Mouse (Mus musculus) midbrain, embryonic 12.5 days (tissue): ENCODE results near the gene Myl6. TPM values are rescaled to one million over a fixed set of nuclear protein-coding genes. Genes with fewer than 3 reads are reported as not detected.

Experiments used
- ATAC-seq: fragments of 200-750 bp; cut with Nextera tagmentation; 2 replicates; pipeline ENCODE4 v1.8.0; 2017; ENCODE audit warnings: low read depth, moderate TSS enrichment, moderate library complexity; ENCODE audit not compliant: low FRiP score
- H3K27ac ChIP-seq: fragments of 300-500 bp; sonication (generic); replicated peaks from 2 replicates; pipeline ENCODE4 v1.5.1; 2016; ENCODE audit warnings: mild to moderate bottlenecking
- H3K27me3 ChIP-seq: fragments of 300-500 bp; sonication (generic); 2 replicates; pipeline ENCODE4 v1.6.1; 2016; ENCODE audit warnings: mild to moderate bottlenecking
- H3K36me3 ChIP-seq: fragments of 300-500 bp; sonication (generic); 2 replicates; pipeline ENCODE4 v1.6.1; 2016
- H3K4me1 ChIP-seq: fragments of 300-500 bp; sonication (generic); 2 replicates; pipeline ENCODE4 v1.6.1; 2016
- H3K4me2 ChIP-seq: fragments of 300-500 bp; sonication (generic); replicated peaks from 2 replicates; pipeline ENCODE4 v1.6.1; 2016; ENCODE audit warnings: mild to moderate bottlenecking, moderate library complexity
- H3K4me3 ChIP-seq: fragments of 300-500 bp; sonication (generic); 2 replicates; pipeline ENCODE4 v1.5.1; 2016; ENCODE audit warnings: mild to moderate bottlenecking
- H3K9ac ChIP-seq: fragments of 300-500 bp; sonication (generic); replicated peaks from 2 replicates; pipeline ENCODE4 v1.6.1; 2016; ENCODE audit warnings: mild to moderate bottlenecking, moderate library complexity
- H3K9me3 ChIP-seq: fragments of 300-500 bp; sonication (generic); 2 replicates; pipeline ENCODE4 v1.6.1; 2016; ENCODE audit warnings: mild to moderate bottlenecking
- WGBS: fragments of 180-500 bp; shearing (Covaris S2); methylation state at CpG from one replicate; pipeline ENCODE4 v1.1.7; 2016; 5-methylcytosine and 5-hydroxymethylcytosine counted together
- polyA plus RNA-seq: library from polyadenylated mRNA; unstranded; fragments of >200 nt; fragmentation: Nextera tagmentation; extraction: Ambion mirVana; gene quantifications from 2 replicates; pipeline ENCODE4 v1.2.1, GENCODE M21; 2016

Myl6 gene
- 747 and 793 TPM in 2 replicates for polyA plus RNA-seq

- under 1% methylated on average over 45 of the region's 45 CpGs for WGBS
- peak; percentile 92 for ATAC-seq
- Histone ChIP-seq H3K36me3 (peaks cover 31% of the 10 kb centered on the region), H3K9me3 (no peaks in the 10 kb centered on the region), H3K4me3 (peak within 1 kb of the TSS; percentile 67), H3K4me1 (peaks cover 42% of the 10 kb centered on the region), H3K27ac (peak within 1 kb of the TSS; percentile 91), H3K27me3 (peaks cover 10% of the 10 kb centered on the region; the same call in 1 of the 2 replicates), H3K9ac (peak within 1 kb of the TSS; percentile 84), H3K4me2 (peak within 1 kb of the TSS; percentile 82)
Measured at GRCm38 (mm10) chr10:128493695-128494666, at the start of gene Myl6. Myl6 (minus strand) TSS chr10:128494145.

- Histone ChIP-seq H3K9me3 (no peaks in the 10 kb centered on the region), H3K4me3 (no peak overlapping the region), H3K36me3 (peaks cover 45% of the 10 kb centered on the region), H3K4me1 (peaks cover 21% of the 10 kb centered on the region), H3K9ac (no peak overlapping the region), H3K4me2 (no peak overlapping the region), H3K27me3 (no peaks in the 10 kb centered on the region), H3K27ac (no peak overlapping the region)
- ATAC-seq = no peak
- 77% methylated on average over 2 of the region's 2 CpGs for WGBS
Measured at GRCm38 (mm10) chr10:128543100-128543499, 49.2 kb upstream of the Myl6 start.

- no peak overlapping the region for H3K9ac ChIP-seq
- no peaks in the 10 kb centered on the region for H3K27me3 ChIP-seq
- H3K4me3 ChIP-seq = no peak overlapping the region
- WGBS = 88% methylated on average over 1 of the region's 1 CpGs
- no peak overlapping the region for H3K27ac ChIP-seq
- ATAC-seq = no peak
- peaks cover 23% of the 10 kb centered on the region for H3K36me3 ChIP-seq
- H3K4me1 ChIP-seq = 0 out of 2 replicates have a peak, but pooled peaks cover 5% of the 10 kb centered on the region
- H3K9me3 ChIP-seq = no peaks in the 10 kb centered on the region
- H3K4me2 ChIP-seq = no peak overlapping the region
Measured at GRCm38 (mm10) chr10:128538340-128538870, 44.5 kb upstream of the Myl6 start.

- peak; percentile 89 for ATAC-seq
- WGBS = 16% methylated on average over 18 of the region's 18 CpGs
Measured at GRCm38 (mm10) chr10:128536266-128536940, 42.5 kb upstream of the Myl6 start.

GRCm38 (mm10) chr10:128535624-128536265 lies 41.8 kb upstream of the Myl6 start:
- H3K4me1 ChIP-seq = no peaks in the 10 kb centered on the region
- H3K4me3 ChIP-seq = peak overlapping the region; percentile 10; the same call in 1 of the 2 replicates
- no peak overlapping the region for H3K27ac ChIP-seq
- H3K36me3 ChIP-seq = no peaks in the 10 kb centered on the region
- WGBS = 76% methylated on average over 4 of the region's 4 CpGs
- H3K9ac ChIP-seq = no peak overlapping the region; the same call in 1 of the 2 replicates
- peak overlapping the region; percentile 42 for H3K4me2 ChIP-seq
- H3K27me3 ChIP-seq = no peaks in the 10 kb centered on the region
- no peaks in the 10 kb centered on the region for H3K9me3 ChIP-seq
- ATAC-seq = no peak

More at GRCm38 (mm10) chr10:128536266-128536940, 42.5 kb upstream of the Myl6 start:
- H3K27ac ChIP-seq = no peak overlapping the region
- peak overlapping the region; percentile 42 for H3K4me2 ChIP-seq
- peak overlapping the region; percentile 10; the same call in 1 of the 2 replicates for H3K4me3 ChIP-seq
- no peaks in the 10 kb centered on the region for H3K4me1 ChIP-seq
- H3K36me3 ChIP-seq = peaks cover 6% of the 10 kb centered on the region; the same call in 1 of the 2 replicates
- no peaks in the 10 kb centered on the region for H3K27me3 ChIP-seq
- H3K9me3 ChIP-seq = no peaks in the 10 kb centered on the region
- H3K9ac ChIP-seq = no peak overlapping the region; the same call in 1 of the 2 replicates

GRCm38 (mm10) chr10:128535206-128535605 lies 41.3 kb upstream of the Myl6 start:
- Histone ChIP-seq H3K9me3 (no peaks in the 10 kb centered on the region), H3K9ac (no peak overlapping the region), H3K27ac (no peak overlapping the region), H3K4me1 (no peaks in the 10 kb centered on the region), H3K36me3 (no peaks in the 10 kb centered on the region), H3K27me3 (no peaks in the 10 kb centered on the region), H3K4me3 (no peak overlapping the region), H3K4me2 (no peak overlapping the region)
- no peak for ATAC-seq
- 75% methylated on average over 2 of the region's 2 CpGs for WGBS

- Histone ChIP-seq H3K36me3 (no peaks in the 10 kb centered on the region), H3K9me3 (no peaks in the 10 kb centered on the region), H3K4me3 (peak overlapping the region; percentile 55), H3K4me2 (peak overlapping the region; percentile 87), H3K27me3 (peaks cover 52% of the 10 kb centered on the region), H3K9ac (no peak overlapping the region; the same call in 1 of the 2 replicates), H3K4me1 (peaks cover 18% of the 10 kb centered on the region; the same call in 1 of the 2 replicates), H3K27ac (no peak overlapping the region)
- 32% methylated on average over 28 of the region's 28 CpGs for WGBS
- no peak for ATAC-seq
Measured at GRCm38 (mm10) chr10:128526366-128527356, 32.7 kb upstream of the Myl6 start.

GRCm38 (mm10) chr10:128525671-128526308 lies 31.8 kb upstream of the Myl6 start, which contains the start of gene Esyt1:
Esyt1 (minus strand) TSS chr10:128525871.
- H3K27me3 ChIP-seq = peaks cover 52% of the 10 kb centered on the region

GRCm38 (mm10) chr10:128524732-128525662 lies 31.1 kb upstream of the Myl6 start:
- Histone ChIP-seq H3K4me2 (peak overlapping the region; percentile 87), H3K36me3 (no peaks in the 10 kb centered on the region), H3K4me3 (peak overlapping the region; percentile 55), H3K27ac (peak overlapping the region; percentile 60), H3K4me1 (peaks cover 18% of the 10 kb centered on the region; the same call in 1 of the 2 replicates), H3K27me3 (peaks cover 52% of the 10 kb centered on the region), H3K9me3 (no peaks in the 10 kb centered on the region), H3K9ac (peak overlapping the region; percentile 63)
- ATAC-seq = peak; percentile 57
- under 1% methylated on average over 58 of the region's 58 CpGs for WGBS

More at GRCm38 (mm10) chr10:128525671-128526308, 31.8 kb upstream of the Myl6 start, which contains the start of gene Esyt1:
- peak; percentile 95 for ATAC-seq
- under 1% methylated on average over 37 of the region's 37 CpGs for WGBS
- Histone ChIP-seq H3K4me3 (peak within 1 kb of the TSS; percentile 55), H3K4me2 (peak within 1 kb of the TSS; percentile 87), H3K36me3 (no peaks in the 10 kb centered on the region), H3K4me1 (peaks cover 18% of the 10 kb centered on the region; the same call in 1 of the 2 replicates), H3K9ac (peak within 1 kb of the TSS; percentile 63), H3K9me3 (no peaks in the 10 kb centered on the region), H3K27ac (peak within 1 kb of the TSS; percentile 60)
